Mouse (Mus musculus) MEL (cell line): Measurements from ENCODE around the gene Slc35f6.

ENCODE experiments used
- CHD1 ChIP-seq: IDR thresholded peaks from 2 replicates; pipeline ENCODE4 v1.6.1; 2012; ENCODE audit warnings: low read depth, mild to moderate bottlenecking, inconsistent platforms, low read length, improper control_type of control experiment
- CHD2 ChIP-seq: IDR thresholded peaks from 2 replicates; pipeline ENCODE4 v1.6.1; 2011; ENCODE audit warnings: low read length, improper control_type of control experiment
- CTCF ChIP-seq, 3 experiments: IDR thresholded peaks in 2 of 3; conservative IDR thresholded peaks in 1 of 3; 2 replicates each; pipeline ENCODE4 v1.5.1; 2011 to 2012; ENCODE audit warnings: low read length in 3 of 3, low read depth in 2 of 3, mild to moderate bottlenecking in 2 of 3, improper control_type of control experiment in 1 of 3, inconsistent platforms in 1 of 3, mixed read lengths in 1 of 3, moderate library complexity in 1 of 3; ENCODE audit not compliant: control insufficient read depth in 1 of 3, insufficient read depth in 1 of 3, poor library complexity in 1 of 3, severe bottlenecking in 1 of 3
- E2F4 ChIP-seq: IDR thresholded peaks from 2 replicates; pipeline ENCODE4 v1.6.1; 2011; ENCODE audit warnings: low read depth, low read length, improper control_type of control experiment, borderline replicate concordance
- EP300 ChIP-seq, 2 experiments: IDR thresholded peaks; 2 replicates each; pipeline ENCODE4 v1.6.1; 2011; ENCODE audit warnings: improper control_type of control experiment in 2 of 2, low read length in 2 of 2, low read depth in 1 of 2, mild to moderate bottlenecking in 1 of 2
- POLR2A ChIP-seq, 2 experiments: IDR thresholded peaks; 2 replicates each; pipeline ENCODE4 v1.6.1; 2011 to 2012; ENCODE audit warnings: low read length in 2 of 2, mild to moderate bottlenecking in 2 of 2, control low read depth in 1 of 2, improper control_type of control experiment in 1 of 2, low read depth in 1 of 2, moderate library complexity in 1 of 2; ENCODE audit not compliant: control insufficient read depth in 1 of 2, insufficient read depth in 1 of 2, poor library complexity in 1 of 2
- POLR2AphosphoS2 ChIP-seq: IDR thresholded peaks from 2 replicates; pipeline ENCODE4 v1.6.1; 2011; ENCODE audit warnings: low read length, improper control_type of control experiment
- TCF12 ChIP-seq: IDR thresholded peaks from 2 replicates; pipeline ENCODE4 v1.6.1; 2014; ENCODE audit warnings: low read depth, mild to moderate bottlenecking, inconsistent platforms, low read length, improper control_type of control experiment, moderate library complexity
- USF1 ChIP-seq: IDR thresholded peaks from 2 replicates; pipeline ENCODE4 v1.6.1; 2014; ENCODE audit warnings: low read depth, mild to moderate bottlenecking, inconsistent platforms, low read length, improper control_type of control experiment, moderate library complexity
- ZKSCAN1 ChIP-seq: IDR thresholded peaks from 2 replicates; pipeline ENCODE4 v1.6.1; 2012; ENCODE audit warnings: low read depth, mild to moderate bottlenecking, inconsistent platforms, low read length, improper control_type of control experiment, moderate library complexity
- ZNF384 ChIP-seq: IDR thresholded peaks from 2 replicates; pipeline ENCODE4 v1.6.1; 2012; ENCODE audit warnings: low read depth, mild to moderate bottlenecking, inconsistent platforms, low read length, improper control_type of control experiment

GRCm38 (mm10) chr5:30701866-30702265 lies 54.1 kb downstream of the Slc35f6 start:
- TF ChIP-seq TCF12 (no peak), POLR2A (IDR thresholded peaks at IDR 0.05; ENCODE audit: control insufficient read depth in 1 of 2, insufficient read depth in 1 of 2, low read depth in 1 of 2, low read length in 2 of 2, poor library complexity in 1 of 2) (no peak), CHD2 (no peak), EP300 (IDR thresholded peaks at IDR 0.05; ENCODE audit: low read depth in 1 of 2, low read length in 2 of 2) (no peak), CTCF (IDR thresholded peaks at IDR 0.05 in 2 of 3, conservative IDR thresholded peaks at IDR 0.05 in 1 of 3; ENCODE audit: control insufficient read depth in 1 of 3, insufficient read depth in 1 of 3, low read depth in 2 of 3, low read length in 3 of 3, poor library complexity in 1 of 3, severe bottlenecking in 1 of 3) (no peak), CHD1 (no peak), ZNF384 (no peak), USF1 (no peak), POLR2AphosphoS2 (no peak), E2F4 (no peak), ZKSCAN1 (no peak)
